Mouse (Mus musculus): ENCODE data around the gene Vmn1r41.

Gene Vmn1r41

GRCm38 (mm10) chr6:89740466-89740865 is at the start of gene Vmn1r41:
TSS of gene Vmn1r41 (plus strand) at chr6:89740766.
- DNase-seq = no peak

- no peak for DNase-seq
Observed at GRCm38 (mm10) chr6:89706624-89707023, 33.9 kb upstream of the Vmn1r41 start.

DNA sequence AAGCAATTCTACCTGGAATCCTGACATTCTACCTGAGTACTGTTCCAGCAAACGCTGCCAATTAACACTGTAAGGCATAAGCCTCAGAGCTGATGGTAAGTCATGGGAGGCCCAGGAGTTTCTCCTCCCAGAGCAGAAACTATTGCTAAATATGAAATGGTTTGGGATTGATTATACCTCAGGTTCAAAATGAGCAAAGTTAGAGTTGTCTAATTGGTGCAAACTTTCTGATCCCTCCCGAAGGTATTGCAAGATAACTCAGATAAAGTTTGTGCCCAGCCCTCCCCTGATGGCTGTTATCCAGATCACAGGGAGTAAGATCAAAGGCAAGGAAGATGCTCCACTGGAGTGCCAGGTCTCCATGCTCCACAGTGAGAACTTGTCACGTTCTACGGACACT is 33.3 kb upstream of the Vmn1r41 start, which contains the start of gene Vmn1r40:
Gene Vmn1r40, plus strand, starts transcription at position 301 of the 400 bp plus-strand sequence.
- DNase-seq = no peak

DNA sequence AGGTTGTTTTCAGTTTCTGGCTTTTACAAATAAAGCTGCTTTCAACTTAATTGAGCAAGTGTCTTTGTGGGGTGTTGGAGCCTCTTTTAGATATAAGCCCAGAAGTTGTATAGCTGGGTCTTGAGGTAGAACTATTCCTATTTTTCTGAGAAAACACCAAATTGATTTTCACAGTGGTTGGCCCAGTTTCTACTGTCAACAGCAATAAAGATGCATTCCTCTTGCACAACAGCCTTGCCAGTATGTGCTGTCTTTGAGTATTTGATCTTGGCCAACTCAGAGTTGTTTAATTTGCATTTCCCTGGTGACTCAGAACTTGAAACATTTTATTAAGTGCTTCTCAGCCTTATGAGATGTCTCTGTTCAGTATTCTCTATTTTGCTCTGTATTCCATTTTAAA is 22.5 kb upstream of the Vmn1r41 start:
- no peak for DNase-seq

GRCm38 (mm10) chr6:89742811-89743210 is 2.2 kb downstream of the Vmn1r41 start:
- DNase-seq = no peak

- DNase-seq = no peak
Observed at GRCm38 (mm10) chr6:89790231-89790630, 49.7 kb downstream of the Vmn1r41 start.

All from kidney, postnatal 10 days (tissue).